Mouse (Mus musculus) thymus, postnatal 14 days (tissue): ENCODE results near the gene Fbxw11.
"Not testable (repeated sequence)": the region's sequence is repeated elsewhere in the genome, so short reads cannot be mapped to it uniquely, and the experiment has no call there.

Source experiments
- DNase-seq: peaks from one replicate; pipeline ENCODE4 v3.0.0; 2021

Fbxw11 gene

DNA sequence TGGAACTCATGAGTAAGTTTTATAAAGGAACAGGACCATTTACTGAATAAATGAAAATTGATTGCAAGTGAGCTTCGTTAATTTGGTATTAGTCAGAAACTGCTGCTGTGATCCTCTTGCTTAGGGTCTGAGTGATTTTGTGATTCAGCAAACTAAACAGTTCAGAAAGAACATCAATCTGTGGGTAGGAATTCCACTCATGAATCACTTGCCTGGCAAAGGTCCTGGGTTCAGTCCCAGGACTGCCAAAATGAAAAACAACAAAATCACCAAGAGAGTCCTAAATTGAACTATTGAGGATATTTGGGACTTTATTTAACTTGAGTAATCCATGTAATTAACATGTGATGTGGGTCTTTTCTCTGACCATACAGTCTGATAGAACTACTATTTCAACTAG, 35.3 kb downstream of the Fbxw11 start:
- DNase-seq: no peak

DNA sequence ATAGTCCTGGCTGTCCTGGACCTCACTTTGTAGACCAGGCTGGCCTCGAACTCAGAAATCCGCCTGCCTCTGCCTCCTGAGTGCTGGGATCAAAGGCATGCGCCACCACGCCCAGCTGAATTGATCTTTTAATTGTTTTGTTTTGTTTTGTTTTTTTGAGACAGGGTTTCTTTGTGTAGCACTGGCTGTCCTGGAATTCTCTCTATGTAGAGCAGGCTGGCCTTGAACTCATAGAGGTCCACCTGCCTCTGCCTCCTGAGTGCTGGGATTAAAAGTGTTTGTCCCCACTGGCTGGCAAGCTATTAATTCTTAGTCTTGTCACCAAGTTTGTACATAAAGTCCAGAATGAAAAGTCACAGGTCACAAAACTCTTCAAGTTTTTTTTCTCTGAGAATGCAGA, 36.6 kb downstream of the Fbxw11 start:
- DNase-seq: not testable (repeated sequence)

DNA sequence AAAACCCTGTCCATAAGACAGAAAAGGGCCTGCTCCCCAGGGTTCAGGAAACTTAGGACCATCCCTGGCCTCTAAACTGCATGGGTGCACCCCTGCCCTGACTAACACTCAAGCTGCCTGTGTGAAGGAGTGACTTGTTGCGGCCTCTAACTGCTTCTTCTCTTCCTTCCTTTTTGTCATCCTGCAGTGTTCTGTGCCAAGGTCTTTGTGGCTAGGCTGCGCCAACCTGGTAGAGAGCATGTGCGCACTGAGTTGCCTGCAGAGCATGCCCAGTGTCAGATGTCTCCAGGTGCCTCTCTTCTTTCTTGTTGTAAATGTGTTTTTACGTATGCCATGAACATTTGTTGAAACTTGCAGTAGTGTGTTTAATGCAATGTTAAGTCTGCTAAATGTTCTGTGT, 37.5 kb downstream of the Fbxw11 start:
- DNase-seq: peak; percentile 68

DNA sequence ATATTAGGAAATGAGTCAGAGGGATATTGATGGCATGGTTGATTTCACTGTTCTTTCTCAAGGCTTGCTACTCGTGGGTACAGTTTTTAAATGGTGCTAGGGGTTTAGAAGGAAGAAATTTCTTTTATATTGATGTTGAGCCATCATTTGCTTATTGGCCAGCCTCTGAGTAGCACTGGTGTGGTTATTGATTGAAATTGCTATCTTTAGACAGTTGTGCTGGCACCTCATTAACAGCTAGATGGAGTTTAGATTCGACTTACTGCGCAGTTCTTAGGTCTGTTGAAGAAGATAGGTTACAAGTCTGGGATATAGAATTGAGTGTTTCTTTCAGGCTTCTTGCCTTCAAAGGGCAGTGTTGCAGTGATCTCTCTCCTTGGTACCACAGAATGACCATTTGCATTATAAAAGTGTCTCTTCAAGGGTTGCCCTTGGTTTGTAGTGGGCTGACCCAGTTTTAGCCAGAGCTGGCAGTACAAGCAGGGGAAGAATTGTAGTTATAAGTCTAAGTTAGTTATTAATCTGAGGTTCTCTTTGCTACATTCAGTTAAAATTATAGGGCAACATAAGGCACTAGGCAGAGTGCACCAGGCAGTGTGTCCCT, 38.8 kb downstream of the Fbxw11 start:
- DNase-seq: no peak

DNA sequence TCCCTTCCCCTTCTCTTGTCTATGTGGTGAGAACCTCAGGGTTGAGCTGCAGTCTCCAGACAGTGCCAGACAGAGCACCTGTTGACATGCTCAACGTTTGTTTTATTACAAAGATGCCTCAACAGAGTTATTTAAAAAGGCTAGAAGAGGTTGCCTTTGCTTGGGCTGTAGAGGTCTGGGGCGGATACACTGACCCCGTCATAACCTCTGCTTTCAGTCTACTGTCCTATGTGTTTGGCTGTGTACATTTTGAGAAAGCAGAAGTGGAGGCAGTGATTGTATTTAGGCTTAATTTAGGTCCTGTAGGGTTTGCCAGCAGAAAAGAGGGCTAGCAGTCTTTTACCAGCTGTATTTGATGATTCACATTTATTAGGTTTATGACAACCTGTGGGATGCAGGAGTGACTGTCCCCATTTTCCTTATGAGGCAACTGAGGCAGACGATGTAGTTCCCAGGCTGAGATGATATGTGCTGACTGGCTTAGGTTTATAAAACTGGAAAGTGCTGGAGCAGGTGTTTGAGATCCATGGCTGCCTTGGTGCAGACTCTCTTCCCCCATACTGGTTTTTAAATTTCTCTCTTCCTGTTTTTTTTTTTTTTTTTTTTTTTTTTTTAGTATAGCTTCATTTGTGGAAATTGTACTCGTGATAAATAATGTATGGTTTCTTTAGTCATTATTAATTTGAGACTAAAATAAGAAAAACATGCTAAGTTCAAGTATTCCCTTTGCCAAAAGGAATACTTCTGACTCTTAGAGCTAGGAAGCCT, 40.0 kb downstream of the Fbxw11 start:
- DNase-seq: no peak

DNA sequence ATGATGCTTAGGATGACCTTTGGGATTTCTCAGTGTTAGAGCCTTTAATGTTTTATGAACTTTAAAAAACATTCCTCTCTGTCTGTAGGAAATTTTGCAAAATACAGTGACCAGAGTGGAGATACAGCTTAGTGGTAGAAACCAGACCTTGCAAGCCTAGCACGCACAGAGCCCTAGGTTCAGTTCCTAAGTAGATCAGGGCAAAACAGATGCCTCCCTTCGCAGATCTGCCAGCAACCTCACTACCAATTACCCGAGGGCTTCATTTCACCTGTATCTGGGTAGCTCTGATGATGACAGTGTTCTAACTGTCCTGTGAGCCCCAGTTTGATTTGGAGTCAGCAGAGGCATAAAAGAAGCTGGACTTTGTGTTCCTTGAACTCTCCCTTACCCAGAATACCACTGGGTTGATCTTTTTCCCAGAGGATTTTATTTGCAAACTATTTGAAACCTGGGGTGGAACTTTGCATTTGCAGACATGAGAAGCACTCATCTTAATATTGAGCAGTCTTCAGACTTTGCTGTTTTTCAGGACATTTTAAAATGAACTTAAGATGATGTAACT, 42.2 kb downstream of the Fbxw11 start:
- DNase-seq: no peak

DNA sequence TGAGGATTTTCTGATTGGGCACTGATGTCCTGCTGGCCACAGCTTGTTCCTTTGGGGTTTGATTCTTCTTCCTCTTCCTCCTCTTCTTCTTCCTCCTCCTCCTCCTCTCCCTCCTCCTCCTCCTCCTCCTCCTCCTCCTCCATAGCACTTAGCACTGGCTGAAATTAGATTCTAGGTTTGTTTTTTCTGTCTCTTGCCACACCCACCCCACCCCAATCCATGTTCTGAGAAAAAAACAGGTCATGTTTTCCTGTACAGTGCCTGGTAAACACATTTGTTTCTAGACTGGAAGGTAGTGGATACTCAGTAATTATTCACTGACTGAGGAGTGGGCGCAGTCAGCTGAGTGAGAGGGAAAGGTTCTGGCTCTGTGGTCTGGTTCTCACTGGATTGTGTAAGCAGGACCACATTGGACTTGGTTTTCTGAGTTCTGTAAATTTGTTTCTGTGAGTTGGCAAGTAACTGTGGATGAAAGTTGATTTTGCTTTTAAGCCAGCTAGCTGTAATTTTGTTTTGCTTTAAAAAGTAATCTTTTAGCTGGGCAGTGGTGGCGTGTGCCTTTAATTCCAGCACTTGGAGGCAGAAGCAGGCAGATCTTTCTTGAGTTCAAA, 45.8 kb downstream of the Fbxw11 start:
- DNase-seq: no peak

DNA sequence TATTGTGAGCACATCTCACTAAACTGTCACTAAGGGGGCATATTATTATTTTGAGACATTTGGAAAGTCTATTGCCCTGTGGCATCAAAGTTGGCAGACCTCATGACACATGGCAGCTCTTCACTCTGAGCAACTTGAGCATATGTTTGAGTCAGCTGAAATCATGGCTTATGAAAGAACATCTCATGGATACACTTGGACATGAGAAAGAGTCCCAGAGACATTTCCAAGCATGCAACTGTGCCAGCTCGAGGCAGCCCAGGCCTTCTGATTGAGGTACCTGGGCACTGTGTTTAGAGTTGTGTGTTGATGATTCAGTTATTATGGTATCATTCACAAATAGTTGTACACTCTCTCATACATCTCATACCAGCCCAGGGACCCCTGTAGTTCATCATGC, 47.0 kb downstream of the Fbxw11 start:
- no peak for DNase-seq

DNA sequence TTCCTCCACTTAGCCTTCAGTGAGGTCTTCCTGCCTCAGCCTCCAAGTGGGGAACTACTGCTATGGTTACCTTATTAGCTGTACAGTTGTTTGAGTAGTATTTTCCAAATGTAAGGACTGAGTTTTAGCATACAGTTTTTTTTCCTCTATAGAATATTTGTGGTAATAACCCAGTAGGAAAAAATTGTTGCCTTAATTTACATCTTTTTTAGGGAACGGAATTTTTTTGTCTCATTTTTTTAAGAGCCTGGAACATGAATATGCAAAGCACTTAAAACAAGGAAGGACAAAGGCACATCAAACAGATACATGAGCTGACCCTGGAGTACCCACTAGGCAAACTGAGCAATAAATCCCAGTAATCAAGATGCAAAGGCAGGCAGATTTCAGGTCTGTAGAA, 50.3 kb downstream of the Fbxw11 start:
- DNase-seq: no peak

DNA sequence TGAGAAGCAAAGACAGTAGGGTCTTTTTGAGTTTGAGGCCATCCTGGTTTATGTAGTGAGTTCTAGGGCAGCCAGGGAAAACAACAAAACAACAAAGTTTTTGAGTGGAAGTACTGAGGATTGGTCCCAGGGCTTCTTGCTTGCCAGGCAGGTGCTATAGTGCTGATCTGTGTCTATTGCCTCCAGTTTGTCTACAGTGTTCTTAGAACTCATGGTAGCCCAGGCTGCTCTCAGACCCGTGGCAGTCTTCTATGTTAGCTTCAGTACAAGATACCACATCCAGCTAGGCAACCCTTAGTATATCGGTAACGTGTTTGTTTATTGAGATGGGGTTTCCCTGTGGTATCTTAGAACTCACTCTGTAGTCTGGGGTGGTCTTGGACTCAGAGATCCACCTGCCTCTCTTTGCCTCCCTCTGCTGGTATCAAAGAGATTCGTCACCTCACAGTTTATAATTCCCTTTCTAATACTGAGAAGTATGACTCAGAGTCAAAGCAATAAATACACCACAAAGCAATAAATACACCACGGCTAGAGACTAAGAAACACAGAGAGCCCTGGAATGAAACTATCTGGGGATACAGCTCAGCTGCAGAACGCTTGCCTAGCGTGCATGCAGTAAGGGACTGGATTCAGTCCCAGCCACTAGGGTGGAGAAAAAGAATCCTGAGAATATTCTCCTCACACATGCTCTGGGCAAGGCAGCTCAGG, 51.1 kb downstream of the Fbxw11 start:
- DNase-seq: peak; percentile 15

DNA sequence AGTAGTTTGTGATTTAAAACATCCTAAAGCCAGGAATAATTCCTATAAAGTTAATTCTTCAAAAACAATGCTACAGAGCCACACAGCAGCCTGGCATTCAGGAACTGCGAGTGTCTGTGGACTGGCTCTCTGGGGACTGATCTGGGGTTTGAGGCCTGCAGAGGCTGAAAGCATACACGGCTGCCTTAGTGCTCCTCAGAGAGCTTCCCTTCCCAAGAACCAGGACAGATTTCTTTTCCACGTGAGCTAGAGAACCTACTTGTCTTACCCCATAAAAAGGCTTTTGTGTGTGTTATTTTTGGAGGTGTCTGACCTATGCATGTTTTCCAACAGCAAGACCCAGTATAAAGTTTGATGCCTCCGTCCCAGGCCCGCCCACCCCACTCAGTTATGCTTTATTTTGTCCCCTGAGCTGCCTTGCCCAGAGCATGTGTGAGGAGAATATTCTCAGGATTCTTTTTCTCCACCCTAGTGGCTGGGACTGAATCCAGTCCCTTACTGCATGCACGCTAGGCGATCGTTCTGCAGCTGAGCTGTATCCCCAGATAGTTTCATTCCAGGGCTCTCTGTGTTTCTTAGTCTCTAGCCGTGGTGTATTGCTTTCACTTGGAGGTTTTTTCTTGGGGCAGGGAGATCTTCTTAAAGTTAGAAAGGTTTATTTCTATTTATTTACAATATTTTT, 51.9 kb downstream of the Fbxw11 start:
- not testable (repeated sequence) for DNase-seq

DNA sequence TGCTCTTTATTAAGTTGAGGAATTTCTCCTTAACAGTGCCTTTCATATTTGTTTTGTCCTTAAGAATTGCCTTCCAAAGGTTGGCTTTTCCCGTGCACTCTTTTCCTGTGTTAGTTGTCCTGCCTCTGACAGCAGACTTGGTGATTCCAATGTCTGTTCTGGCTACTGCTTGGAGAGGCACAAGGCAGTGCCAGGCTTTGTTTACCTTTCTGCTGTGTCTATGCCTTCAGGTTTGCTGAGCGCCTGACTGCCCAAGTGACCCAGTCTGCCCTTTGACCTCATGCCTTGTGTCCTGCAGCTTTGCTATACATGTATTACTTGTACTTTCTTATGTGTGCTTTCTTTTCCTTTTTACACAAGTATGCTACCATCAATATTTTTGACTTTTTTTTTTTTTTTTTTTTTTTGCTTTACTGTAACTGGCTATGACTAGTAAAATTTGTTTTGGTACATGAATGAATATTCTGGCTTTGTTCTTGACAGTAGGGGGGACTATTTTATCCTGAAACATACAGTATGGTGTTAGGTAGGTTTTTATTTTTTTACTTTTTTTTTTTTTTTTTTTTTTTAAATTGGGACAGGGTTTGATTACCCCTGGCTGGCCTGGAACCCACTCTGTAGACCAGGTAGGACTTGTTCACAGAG, 54.0 kb downstream of the Fbxw11 start:
- no peak for DNase-seq

DNA sequence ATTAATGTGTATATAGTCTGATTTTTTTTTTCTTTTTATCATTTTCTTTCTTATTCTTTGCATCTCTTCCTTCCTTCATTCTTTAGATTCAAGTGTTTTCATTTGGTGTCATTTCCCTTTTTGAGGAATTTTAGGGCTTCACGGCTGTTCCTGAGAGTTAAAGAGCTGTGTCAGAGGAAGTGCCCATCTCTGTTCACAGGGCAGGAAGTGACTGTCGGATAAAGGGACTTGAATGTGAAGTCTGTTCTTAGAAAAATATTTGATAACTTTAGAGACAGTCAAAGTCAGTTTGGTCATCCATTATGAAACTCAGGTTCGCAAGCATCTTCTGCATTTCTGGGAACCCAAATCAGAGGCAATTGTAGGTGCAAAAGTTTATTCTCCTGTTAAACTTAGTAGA, 55.2 kb downstream of the Fbxw11 start:
- no peak for DNase-seq

DNA sequence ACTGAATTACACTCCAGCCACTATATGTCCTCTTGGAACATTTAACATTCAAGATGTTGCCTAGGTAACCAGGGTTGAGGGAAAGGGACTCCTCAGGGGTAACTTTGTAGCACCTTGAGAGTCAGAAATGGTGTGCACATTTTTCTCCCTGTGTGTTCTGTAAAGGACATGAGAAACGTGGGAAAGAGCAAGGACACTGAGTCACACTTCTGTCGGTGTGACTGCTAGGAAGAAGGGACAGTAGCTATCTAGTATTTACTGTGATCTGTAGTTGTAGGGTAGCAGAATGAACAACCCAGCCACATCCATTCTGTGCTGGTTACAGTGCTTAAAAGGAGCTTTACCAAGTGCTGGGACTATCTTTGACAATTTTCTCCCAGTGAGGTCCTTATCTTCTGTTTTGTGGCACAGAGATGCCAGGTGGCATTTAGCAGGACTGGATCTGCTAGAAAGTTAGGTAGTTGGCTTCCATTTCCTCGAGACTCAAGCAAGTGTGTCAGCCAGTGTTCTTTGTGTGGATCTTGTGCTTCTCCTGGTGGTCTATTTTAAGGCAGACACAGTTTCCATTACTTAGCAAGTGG, 57.5 kb downstream of the Fbxw11 start:
- DNase-seq: no peak

DNA sequence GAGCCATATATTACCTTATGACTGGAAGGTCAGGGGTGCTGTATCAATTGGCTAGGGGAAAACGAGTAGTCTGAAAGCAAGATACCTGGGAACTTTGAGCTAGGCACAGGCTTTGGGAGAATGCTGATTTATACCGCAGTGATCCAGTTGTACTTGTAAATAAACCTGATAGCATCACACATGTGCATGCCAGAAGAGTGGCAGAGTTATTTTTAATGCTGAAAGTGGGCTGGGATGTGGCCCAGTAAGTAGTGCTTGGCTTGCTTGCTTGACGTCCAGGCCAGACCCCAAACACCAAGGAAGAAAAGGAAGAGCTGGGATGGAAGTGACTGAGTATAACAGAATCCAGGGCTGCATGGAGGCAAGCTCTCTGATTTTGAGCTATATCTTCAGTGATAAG, 59.0 kb downstream of the Fbxw11 start:
- DNase-seq: no peak

DNA sequence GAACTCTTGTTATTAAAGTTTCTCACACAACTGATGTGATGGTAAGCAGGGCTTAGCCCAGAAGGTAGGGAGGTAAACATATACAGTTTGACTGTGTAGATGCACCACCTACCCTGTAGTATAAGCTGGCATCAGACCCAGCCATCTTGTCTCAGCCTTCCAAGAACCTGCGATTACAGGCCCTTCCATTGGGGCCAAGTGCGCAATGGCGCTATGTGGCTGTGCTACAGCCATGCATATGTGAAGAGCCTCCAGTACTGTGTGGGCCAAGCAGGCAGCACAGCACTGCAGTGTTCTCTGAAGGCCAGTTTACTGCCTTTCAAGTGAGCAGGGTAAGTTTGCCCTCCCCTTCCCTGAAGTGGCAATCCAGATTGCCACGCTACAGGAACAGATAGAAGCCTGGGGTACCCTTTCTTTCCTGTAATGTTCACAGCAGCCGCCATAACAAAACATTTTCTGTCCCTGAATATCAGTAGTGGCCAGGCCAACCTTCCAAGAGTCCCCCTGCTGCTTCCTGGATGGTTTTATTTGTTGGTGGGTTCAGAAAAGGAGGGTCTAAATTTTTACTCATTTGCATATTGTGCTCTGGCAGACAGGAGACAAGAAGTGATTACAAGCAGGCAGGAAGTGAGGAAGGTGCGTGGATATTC, 61.8 kb downstream of the Fbxw11 start:
- DNase-seq: no peak

DNA sequence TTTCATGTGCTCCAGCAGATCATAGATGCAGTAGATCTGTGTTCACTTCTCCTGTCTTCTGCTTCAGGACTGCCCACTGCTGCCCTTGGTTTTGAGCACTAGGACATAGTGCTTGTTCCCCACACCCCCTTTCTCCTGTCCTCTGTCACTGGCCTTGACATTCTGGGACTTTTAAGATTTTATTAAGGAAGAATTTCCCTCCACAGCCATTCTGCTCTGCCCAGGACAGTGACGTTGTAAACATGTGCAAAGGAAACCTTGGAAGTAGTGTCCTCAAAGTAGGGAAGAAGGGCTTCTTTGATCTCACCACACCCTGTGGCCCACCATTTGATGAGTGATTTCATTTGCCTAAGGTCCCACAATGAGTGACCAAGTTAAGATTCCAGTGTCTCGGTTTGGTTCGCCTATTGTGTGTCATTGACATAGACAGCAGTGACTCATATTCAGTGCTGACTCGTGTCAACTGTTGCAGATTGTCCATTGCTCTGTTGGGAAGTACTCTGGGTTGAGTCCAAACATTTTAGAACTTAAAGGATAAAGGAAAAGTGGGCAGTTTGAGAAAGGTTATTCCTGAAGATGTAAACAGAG, 64.0 kb downstream of the Fbxw11 start:
- DNase-seq: no peak

DNA sequence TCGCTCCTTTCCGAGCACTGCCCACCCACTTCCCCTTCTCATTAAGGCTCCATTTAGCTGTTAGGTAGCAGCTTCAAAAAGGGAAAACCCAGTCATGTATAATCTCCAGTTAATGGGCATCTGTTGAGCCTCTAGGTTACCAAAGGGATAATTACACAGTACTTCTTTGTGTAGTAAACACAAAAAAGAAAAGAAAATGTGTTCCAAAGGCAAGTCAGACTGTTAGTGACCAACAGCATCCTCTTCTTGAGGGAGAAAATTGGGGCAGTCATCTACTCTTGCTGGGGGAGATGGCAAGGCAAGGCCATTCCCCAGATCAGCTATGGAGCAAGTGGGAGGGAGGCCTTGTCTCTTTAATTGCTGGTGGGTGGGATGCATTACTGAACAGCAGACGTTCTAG, 65.0 kb downstream of the Fbxw11 start:
- DNase-seq: no peak

DNA sequence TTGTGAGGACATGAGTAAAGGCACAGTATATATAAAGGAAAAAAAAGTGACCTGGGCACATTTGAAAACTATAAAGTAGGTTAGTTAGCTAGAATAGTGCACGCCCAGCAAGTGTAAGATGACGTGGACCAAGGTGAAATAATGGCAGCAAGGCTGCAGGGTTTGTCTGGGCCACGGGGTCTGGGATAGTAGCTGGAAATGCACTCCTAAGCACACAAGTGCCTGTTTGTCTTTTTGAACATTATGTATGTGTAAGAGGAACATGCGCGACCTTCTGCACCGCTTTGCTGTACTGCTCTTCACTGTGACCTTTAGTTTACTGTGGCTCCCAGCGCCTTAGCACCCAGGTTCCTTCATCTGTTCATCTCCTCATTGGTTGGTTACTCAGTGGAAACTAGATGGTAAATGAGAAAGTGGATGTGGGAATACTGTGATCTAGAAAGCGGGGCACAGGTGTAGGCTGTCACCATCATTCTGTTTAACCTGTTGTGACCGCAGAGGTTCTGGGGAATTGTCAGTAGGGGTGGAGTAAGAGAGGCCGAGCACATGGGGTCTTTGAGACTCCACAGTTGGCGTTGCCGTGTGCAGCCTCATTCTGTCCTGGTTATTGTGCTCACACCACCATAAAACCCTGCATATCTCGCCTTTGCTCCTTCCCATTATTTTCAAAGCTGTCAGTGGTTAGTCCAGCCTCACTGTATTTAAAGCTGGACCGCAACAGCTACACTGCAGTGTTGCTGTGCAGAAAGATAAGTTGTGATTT, 66.4 kb downstream of the Fbxw11 start:
- DNase-seq: no peak

DNA sequence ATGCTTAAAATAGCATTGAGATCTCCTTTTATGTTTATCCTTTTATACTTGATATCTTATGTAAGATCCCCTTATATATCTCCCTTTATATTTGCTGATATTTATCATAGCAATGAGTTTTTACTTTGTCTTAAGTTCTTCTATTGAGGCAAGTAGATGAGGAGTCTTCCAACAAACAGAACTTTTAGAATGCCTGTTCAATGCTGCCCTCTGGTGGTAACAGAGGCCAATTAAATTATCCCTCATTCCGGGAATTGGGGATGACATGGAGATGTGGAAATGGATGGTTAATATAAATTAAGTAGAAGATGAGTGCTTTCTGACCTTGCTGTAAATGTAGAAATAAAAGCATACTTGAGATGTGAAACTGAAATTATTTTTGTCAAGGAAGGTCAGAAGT, 67.0 kb downstream of the Fbxw11 start:
- DNase-seq: peak; percentile 30
